ENCODE assay signal across 8 mouse cellular contexts in genomic region chr17:46725273-46725672, GRCm38 (mm10). TPM values are rescaled to one million over a fixed set of nuclear protein-coding genes. Genes with fewer than 3 reads are reported as not detected.
DNase-seq lines count a peak whose midpoint lies in the region; ATAC-seq and TF ChIP-seq lines count a peak whose summit lies in the region.
"Had no signal": no experiment of that assay in that cellular context is flagged by ENCODE, and none has a peak within 500 bp of the region (broad histone marks: within the 10 kb centered on the region; RNA-seq: fewer than 3 reads in every experiment).

No protein-coding gene starts in this region.

- H3K27me3 ChIP-seq in embryonic facial prominence, embryonic 10.5 days (replicated peaks; ENCODE audit: low read depth, poor library complexity, severe bottlenecking), result peaks cover 25% of the 10 kb centered on the region
- no peaks in the 10 kb centered on the region for H3K27me3 ChIP-seq in liver, postnatal 0 days (ENCODE audit: insufficient read depth, low read length)

- TF ChIP-seq EP300 in liver, postnatal 0 days (IDR thresholded peaks at IDR 0.05; ENCODE audit: low read depth), result no peak

- no peak for DNase-seq in layer of hippocampus, adult 2 months (ENCODE audit: low spot score in 2 of 2)
- no peak for DNase-seq in layer of hippocampus, postnatal 36 days
- DNase-seq in MN1 (ENCODE audit: low spot score), result peak; percentile 59
- DNase-seq in embryonic facial prominence, embryonic 10.5 days (ENCODE audit: low spot score), result peak; percentile 64
- peak; percentile 48 for DNase-seq in liver, postnatal 0 days
- DNase-seq in urinary bladder, postnatal 25 days (ENCODE audit: low spot score), result no peak
- no peak for DNase-seq in frontal cortex, postnatal 10 days (ENCODE audit: low spot score in 2 of 2)

- 49% methylated on average over 9 of the region's 9 CpGs for WGBS in embryonic facial prominence, embryonic 10.5 days
- WGBS in liver, postnatal 0 days (ENCODE audit: insufficient replicate concordance), result 76% methylated on average over 9 of the region's 9 CpGs

- H3K4me2 ChIP-seq in liver, postnatal 0 days (ENCODE audit: low read depth, low read length), result no peak overlapping the region

- no peak for ATAC-seq in liver, postnatal 0 days

- H3K9ac ChIP-seq in liver, postnatal 0 days (replicated peaks), result no peak overlapping the region

- H3K9me3 ChIP-seq in embryonic facial prominence, embryonic 10.5 days, result no peaks in the 10 kb centered on the region
- no peaks in the 10 kb centered on the region for H3K9me3 ChIP-seq in liver, postnatal 0 days (ENCODE audit: low read length)

- H3K36me3 ChIP-seq in embryonic facial prominence, embryonic 10.5 days (replicated peaks), result peaks cover 61% of the 10 kb centered on the region
- H3K36me3 ChIP-seq in liver, postnatal 0 days (replicated peaks; ENCODE audit: insufficient read depth, low read length), result peaks cover 30% of the 10 kb centered on the region

- TF ChIP-seq CTCF in layer of hippocampus, adult 2 months (conservative IDR thresholded peaks at IDR 0.05), result peak; percentile 71
- TF ChIP-seq CTCF in liver, postnatal 0 days (IDR thresholded peaks at IDR 0.05; ENCODE audit: low read depth), result peak; percentile 74

- H3K4me3 ChIP-seq in layer of hippocampus, adult 2 months, result no peak overlapping the region
- no peak overlapping the region for H3K4me3 ChIP-seq in embryonic facial prominence, embryonic 10.5 days
- no peak overlapping the region for H3K4me3 ChIP-seq in liver, postnatal 0 days (ENCODE audit: low read depth, low read length)

- peaks cover 14% of the 10 kb centered on the region for H3K4me1 ChIP-seq in embryonic facial prominence, embryonic 10.5 days
- H3K4me1 ChIP-seq in liver, postnatal 0 days (ENCODE audit: insufficient read depth), result 0 out of 2 replicates have a peak, but pooled peaks cover 7% of the 10 kb centered on the region

- no peak overlapping the region for H3K27ac ChIP-seq in layer of hippocampus, adult 2 months
- 0 out of 2 replicates have a peak overlapping the region, but pooled peaks have one; percentile 0 for H3K27ac ChIP-seq in embryonic facial prominence, embryonic 10.5 days (replicated peaks)
- peak overlapping the region; percentile 77 for H3K27ac ChIP-seq in liver, postnatal 0 days (ENCODE audit: low read depth)

RNA-seq across cellular contexts. Expression of gene Gnmt, which starts 3.7 kb away (rescaled TPM):
- total RNA-seq in layer of hippocampus, adult 2 months (2021), result 1 to 10 TPM in 1 of 2 experiments, under 1 TPM in 1; 0.90 to 1.2 TPM
- not detected for total RNA-seq in layer of hippocampus, postnatal 36 days (2021)
- 0.51 and 0.57 TPM in 2 replicates for polyA plus RNA-seq in embryonic facial prominence, embryonic 10.5 days (2016; fragmentation: Nextera tagmentation; extraction: Ambion mirVana)
- polyA plus RNA-seq in liver, postnatal 0 days (2015; fragmentation: Nextera tagmentation; extraction: Ambion mirVana), result 707 and 780 TPM in 2 replicates

RNA-seq across cellular contexts. Expression of gene Pex6, which starts 14.0 kb away (rescaled TPM):
- total RNA-seq in layer of hippocampus, adult 2 months (2021), result 10 to 100 TPM; 53.6 to 58.4 TPM
- 10 to 100 TPM; 54.6 to 56.6 TPM for total RNA-seq in layer of hippocampus, postnatal 36 days (2021)
- polyA plus RNA-seq in embryonic facial prominence, embryonic 10.5 days (2016; fragmentation: Nextera tagmentation; extraction: Ambion mirVana), result 22.3 and 22.9 TPM in 2 replicates
- polyA plus RNA-seq in liver, postnatal 0 days (2015; fragmentation: Nextera tagmentation; extraction: Ambion mirVana), result 11.6 and 12.6 TPM in 2 replicates

RNA-seq across cellular contexts. Expression of gene Ppp2r5d, which starts 20.4 kb away (rescaled TPM):
- 10 to 100 TPM; 88.0 to 91.4 TPM for total RNA-seq in layer of hippocampus, adult 2 months (2021)
- 10 to 100 TPM; 86.5 to 91.9 TPM for total RNA-seq in layer of hippocampus, postnatal 36 days (2021)
- 142 and 149 TPM in 2 replicates for polyA plus RNA-seq in embryonic facial prominence, embryonic 10.5 days (2016; fragmentation: Nextera tagmentation; extraction: Ambion mirVana)
- polyA plus RNA-seq in liver, postnatal 0 days (2015; fragmentation: Nextera tagmentation; extraction: Ambion mirVana), result 11.2 and 12.5 TPM in 2 replicates

RNA-seq across cellular contexts. Expression of gene Cnpy3, which starts 26.7 kb away (rescaled TPM):
- total RNA-seq in layer of hippocampus, adult 2 months (2021), result 10 to 100 TPM; 67.9 to 72.4 TPM
- 10 to 100 TPM; 64.0 to 68.6 TPM for total RNA-seq in layer of hippocampus, postnatal 36 days (2021)
- polyA plus RNA-seq in embryonic facial prominence, embryonic 10.5 days (2016; fragmentation: Nextera tagmentation; extraction: Ambion mirVana), result 65.8 and 68.2 TPM in 2 replicates
- 23.0 and 24.1 TPM in 2 replicates for polyA plus RNA-seq in liver, postnatal 0 days (2015; fragmentation: Nextera tagmentation; extraction: Ambion mirVana)

RNA-seq across cellular contexts. Expression of gene Ptcra, which starts 38.2 kb away (rescaled TPM):
- total RNA-seq in layer of hippocampus, adult 2 months (2021), result not detected
- total RNA-seq in layer of hippocampus, postnatal 36 days (2021), result under 1 TPM in 1 of 2 experiments, not detected in 1; 0.30 TPM
- polyA plus RNA-seq in embryonic facial prominence, embryonic 10.5 days (2016; fragmentation: Nextera tagmentation; extraction: Ambion mirVana), result 0.62 and 1.6 TPM in 2 replicates
- polyA plus RNA-seq in liver, postnatal 0 days (2015; fragmentation: Nextera tagmentation; extraction: Ambion mirVana), result 0.11 and 0.14 TPM in 2 replicates
- polyA plus RNA-seq: gonadal fat pad, adult 2 months had no signal

Comparison
In these comparisons a context has a peak if more than half of its experiments do, and no peak if none do; other contexts are left out.
1. DNase-seq: peak in MN1 (single experiment), embryonic facial prominence, embryonic 10.5 days (single experiment) and liver, postnatal 0 days (single experiment); none in layer of hippocampus, adult 2 months (0 of 2), layer of hippocampus, postnatal 36 days (0 of 2), urinary bladder, postnatal 25 days (single experiment) and frontal cortex, postnatal 10 days (0 of 2).